Mouse (Mus musculus): ENCODE results near the gene Tmco1. TPM values are rescaled to one million over a fixed set of nuclear protein-coding genes. Genes with fewer than 3 reads are reported as not detected.
"Not testable (repeated sequence)": the region's sequence is repeated elsewhere in the genome, so short reads cannot be mapped to it uniquely, and the experiment has no call there.

Tmco1 gene
- total RNA-seq, 2 experiments from 2014 or later: 48.7 to 51.7 TPM

DNA sequence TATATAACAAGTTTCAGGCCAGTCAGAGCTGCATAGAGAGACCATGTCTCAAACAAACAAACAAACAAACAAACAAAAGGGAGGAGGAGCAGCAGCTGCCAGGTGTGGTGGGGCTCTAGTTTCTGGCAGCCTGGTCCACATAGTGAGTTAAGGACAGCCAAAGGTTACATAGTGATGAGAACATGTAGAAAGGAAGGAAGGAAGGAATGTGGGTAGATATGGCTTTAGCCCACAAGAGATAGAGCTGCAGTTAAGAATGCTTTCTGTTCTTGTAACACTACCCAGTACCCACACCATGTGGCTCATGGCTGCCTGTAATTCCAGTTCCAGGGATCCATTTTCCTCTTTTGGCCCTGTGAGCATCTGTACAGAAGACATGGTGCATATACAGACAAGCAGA lies 4.2 kb downstream of the Tmco1 start:
- intact Hi-C loops (cut with DNase I): no loop called here
- DNase-seq (ENCODE audit: low spot score in 2 of 2): no peak

DNA sequence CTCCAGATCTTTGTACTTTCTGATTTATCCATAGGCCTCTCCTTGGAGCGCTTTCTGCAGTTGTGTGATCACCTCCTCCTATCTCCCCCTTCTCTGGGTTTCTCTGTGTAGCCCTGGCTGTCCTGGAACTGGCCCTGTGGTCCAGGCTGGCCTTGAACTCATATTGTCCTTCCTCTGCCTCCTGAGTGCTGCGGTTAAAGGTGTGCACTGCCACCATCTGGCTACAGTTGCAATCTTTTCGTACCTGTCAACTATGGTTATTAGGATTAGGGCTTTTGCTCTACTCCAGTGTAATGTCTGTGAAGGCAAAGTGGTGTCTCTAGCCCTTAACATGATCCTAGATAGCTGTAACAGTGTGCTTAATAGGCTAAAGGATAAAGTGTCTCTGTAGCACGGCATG lies 5.0 kb downstream of the Tmco1 start:
- no peak for DNase-seq (ENCODE audit: low spot score in 2 of 2)
- intact Hi-C loops (cut with DNase I): no loop called here

DNA sequence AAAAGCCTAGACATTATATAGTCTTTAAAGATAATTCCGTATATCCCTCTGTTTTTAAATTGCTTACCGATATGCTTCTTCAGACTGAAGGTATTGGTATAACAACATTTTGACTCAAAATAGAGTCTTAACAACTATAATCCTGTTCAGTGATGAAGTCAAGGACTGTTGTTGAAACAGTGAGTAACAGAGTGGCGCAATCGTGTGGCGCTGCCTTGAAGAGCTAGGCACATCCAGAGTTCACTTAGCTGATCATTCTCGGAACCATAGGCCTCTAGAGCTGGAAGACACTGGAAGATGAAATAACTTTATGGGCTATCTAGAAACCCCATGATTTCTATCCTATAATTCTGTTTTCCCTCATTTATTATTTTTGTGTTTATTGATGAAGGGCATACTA lies 13.5 kb downstream of the Tmco1 start:
- DNase-seq (ENCODE audit: low spot score in 2 of 2): no peak
- intact Hi-C loops (cut with DNase I): no loop called here

DNA sequence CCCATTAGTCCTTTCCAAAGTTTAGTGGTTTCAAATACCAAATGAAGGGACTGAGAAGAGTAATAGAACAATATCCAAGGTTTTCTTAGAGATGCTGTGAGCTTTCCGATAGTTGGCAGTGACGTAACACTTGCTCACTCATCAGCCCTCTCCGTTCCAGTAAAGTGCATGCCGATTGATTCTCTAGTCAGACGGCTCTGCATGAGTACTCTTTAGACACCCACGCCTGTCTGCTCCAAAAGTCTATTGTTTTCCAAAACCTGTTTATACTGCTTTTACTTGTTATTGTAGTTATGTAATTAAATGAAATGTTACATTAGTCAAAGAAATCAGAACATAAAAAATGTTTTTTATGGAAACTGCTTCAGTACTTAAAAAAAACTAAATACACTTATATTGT lies 20.6 kb downstream of the Tmco1 start:
- no peak for DNase-seq (ENCODE audit: low spot score in 2 of 2)
- intact Hi-C loops (cut with DNase I): no loop called here

DNA sequence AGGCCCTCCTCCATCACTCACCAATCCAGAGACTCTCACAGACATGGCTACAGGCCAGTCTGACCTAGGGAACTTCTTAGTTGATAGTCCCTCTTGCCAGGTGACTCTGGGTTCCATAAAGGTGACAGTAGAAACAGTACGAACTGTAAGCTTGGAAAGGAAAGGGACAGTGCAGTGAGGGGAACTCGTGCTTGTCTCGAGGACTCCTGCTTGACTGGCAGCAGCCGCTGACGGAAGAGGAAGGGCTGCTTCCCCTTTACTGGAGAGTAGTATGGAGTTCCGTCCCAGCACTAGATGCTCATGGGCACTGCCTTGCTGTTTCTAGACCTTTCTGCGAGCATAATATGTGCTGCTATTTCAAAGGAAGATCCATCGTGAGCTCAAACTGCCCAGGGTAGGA lies 22.9 kb downstream of the Tmco1 start:
- intact Hi-C loops (cut with DNase I): loop anchor here (10.0 kb wide), 2 partner anchors 326 to 546 kb away; partner anchors contain the start of gene Fam78b
- DNase-seq (ENCODE audit: low spot score in 2 of 2): no peak

DNA sequence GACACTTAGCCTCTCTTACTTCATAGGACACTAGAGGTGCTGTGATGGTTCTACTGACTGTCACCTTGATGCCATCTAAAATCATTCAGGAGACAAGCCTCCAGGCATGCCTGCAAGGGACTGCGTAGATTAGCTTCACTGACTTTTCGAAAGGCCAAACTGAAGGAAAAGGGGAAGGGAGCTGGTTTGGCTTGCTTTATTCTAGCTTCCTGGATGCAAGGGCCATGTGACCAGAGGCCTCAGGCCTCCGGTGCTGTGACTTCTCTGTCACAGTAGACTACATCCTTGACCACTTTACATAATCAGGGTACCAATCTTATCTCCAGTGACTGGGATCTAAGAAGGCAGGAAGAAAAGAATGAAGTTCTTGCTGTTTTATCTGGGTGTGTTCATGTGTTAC lies 28.2 kb downstream of the Tmco1 start:
- DNase-seq (ENCODE audit: low spot score in 2 of 2): no peak
- intact Hi-C loops (cut with DNase I): loop anchor here (10.0 kb wide), 2 partner anchors 332 to 552 kb away; partner anchors contain the start of gene Fam78b

DNA sequence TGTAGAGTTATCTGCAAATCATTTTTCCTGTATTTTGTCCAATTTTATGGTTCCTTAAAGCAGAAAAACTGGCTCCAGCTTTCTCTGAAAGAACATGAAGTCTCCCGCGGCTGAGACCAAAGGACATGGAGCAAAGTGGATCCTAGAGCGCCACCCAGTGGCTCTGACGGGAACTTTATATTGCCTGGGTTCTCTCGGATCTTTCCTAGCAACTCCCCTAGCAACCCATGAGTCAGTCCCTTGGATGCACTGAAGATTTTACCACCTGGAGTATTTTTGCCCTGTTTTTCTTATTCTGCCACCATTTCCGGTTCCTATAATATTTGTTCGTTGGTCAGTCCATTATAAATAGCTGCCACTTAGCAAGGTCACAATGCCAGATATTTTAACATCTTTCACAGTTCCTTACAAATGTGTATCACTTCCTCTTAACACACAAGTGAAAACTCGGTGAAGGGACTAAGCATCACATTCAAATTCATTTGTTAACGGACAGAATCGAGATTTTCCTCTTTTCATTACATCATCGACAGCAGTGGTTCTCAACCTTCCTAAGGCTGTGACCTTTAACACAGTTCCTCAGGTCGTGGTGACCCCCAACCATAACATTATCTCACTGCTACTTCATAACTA lies 29.4 kb downstream of the Tmco1 start:
- intact Hi-C loops (cut with DNase I): loop anchor here (1.0 to 10.0 kb wide), 3 partner anchors 117 to 553 kb away; partner anchors contain the start of gene Fam78b
- DNase-seq (ENCODE audit: low spot score in 2 of 2): peak; percentile 94 to 96

DNA sequence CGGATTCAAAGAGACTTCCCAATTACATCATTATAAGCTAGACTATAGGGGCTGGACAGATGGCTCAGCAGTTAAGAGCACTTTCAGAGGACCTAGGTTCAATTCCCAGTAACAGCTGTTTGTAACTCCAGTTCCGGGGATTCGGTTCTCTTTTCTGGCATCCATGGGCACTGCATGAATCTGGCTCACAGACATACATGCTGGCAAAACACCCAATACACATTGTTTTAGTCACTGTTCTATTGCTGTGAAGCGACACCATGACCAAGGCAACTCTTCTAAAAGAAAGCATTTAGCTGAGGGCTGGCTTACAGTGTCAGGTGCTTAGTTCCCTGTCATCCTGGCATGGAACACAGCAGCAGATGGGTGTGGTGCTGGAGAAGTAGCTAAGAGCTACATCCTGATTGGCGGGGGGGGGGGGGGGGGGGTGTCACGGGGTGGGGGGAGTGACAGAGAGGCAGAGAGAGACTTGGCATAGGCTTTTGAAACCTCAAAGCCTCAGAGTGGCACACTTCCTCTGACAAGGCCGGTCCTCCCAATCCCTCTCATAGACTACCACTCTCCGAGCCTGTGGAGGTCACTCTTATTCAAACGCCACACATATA lies 31.1 kb downstream of the Tmco1 start:
- intact Hi-C loops (cut with DNase I): loop anchor here (10.0 kb wide), 2 partner anchors 334 to 554 kb away; partner anchors contain the start of gene Fam78b
- DNase-seq (ENCODE audit: low spot score in 2 of 2): no peak

DNA sequence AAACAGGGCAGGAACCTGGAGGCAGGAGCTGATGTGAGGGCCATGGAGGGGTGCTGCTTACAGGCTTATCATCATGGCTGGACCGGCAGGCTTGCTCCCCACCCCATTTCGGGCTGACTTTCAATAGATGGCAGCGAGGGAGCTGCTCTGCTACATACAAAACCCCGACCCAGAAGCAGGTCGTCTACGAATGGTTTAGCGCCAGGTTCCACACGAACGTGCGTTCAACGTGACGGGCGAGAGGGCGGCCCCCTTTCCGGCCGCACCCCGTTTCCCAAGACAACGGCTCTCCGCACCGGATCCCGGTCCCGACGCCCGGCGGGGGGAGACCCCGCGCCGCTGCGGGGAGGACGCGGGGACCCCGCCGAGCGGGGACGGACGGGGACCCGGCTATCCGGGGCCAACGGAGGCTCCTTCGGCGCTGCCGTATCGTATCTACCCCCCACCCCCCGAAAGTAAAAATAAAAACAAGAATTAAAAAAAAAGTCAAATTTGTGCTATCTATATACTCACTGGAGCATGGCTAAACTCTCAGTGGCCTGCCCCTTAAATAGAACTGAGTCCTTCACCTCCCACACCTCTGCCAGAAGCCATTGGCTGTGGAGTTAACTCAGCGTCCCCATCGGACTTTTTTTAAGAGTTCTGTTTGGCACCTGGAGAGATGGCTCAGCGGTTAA lies 32.1 kb downstream of the Tmco1 start:
- intact Hi-C loops (cut with DNase I): no loop called here
- no peak for DNase-seq (ENCODE audit: low spot score in 2 of 2)

DNA sequence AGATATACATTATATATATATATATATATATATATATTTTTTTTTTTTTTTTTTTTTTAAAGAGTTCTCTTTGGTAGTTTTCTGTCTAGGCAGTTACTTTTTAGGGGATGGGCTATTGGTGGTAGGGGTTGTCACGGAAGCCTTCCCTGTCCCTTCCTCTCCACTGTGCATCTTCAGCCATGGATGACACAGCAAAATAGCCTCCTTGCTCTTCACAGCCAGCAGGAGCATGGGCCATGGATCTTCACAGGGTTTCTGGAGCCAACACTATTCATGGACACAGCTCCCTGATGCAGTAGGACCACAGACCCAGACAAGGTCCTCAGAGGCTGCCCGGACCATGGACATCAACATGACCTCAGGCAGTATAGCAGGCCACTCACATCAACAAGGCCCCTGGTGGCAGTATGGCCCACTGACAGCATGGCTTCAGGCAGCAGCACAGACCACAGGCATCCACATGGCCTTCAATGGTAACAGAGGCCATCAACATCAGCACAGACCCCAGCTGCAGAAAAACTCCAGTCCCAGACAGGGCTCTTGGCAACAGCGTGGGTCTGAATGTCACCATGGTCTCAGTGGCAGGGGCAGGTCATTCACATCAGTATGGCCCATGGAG lies 32.8 kb downstream of the Tmco1 start:
- no peak for DNase-seq (ENCODE audit: low spot score in 2 of 2)
- intact Hi-C loops (cut with DNase I): no loop called here

DNA sequence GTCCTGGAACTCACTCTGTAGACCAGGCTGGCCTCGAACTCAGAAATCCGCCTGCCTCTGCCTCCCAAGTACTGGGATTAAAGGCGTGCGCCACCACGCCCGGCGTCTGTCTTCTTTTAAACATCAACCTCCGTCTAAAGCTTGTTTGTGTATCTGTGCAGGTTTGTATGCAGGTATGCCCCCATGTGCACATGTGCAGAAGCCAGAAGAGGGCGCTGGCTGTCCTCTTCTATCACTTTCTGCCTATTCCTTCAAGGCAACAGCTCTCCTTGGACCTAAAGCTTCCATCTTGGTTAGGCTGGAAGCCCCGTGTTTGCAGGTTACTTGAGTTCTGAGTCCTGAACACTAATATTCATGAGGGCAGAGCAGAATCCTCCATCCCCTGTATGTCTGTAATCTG lies 34.7 kb downstream of the Tmco1 start:
- intact Hi-C loops (cut with DNase I): no loop called here
- no peak for DNase-seq (ENCODE audit: low spot score in 2 of 2)

DNA sequence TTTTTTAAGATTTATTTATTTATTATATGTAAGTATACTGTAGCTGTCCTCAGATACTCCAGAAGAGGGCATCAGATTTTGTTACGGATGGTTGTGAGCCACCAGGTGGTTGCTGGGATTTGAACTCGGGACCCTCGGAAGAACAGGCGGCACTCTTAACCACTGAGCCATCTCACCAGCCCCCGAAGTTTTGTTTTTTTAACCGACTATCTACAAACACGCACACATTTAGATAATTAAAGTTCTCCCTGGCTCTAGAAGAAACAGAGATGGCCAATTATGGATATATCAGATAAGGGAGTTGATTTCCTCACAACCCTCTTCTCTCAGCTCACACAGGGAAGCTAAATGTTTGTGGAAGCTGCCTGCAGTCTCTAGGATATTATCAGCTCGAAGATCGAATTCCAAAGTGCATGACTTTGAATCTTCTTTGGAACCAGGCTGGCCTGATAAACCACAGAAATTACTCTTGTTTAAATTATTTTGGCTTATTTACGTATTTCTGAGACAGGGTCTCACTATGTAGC lies 37.9 kb downstream of the Tmco1 start:
- DNase-seq (ENCODE audit: low spot score in 2 of 2); intact Hi-C loops (cut with DNase I): not testable (repeated sequence)

DNA sequence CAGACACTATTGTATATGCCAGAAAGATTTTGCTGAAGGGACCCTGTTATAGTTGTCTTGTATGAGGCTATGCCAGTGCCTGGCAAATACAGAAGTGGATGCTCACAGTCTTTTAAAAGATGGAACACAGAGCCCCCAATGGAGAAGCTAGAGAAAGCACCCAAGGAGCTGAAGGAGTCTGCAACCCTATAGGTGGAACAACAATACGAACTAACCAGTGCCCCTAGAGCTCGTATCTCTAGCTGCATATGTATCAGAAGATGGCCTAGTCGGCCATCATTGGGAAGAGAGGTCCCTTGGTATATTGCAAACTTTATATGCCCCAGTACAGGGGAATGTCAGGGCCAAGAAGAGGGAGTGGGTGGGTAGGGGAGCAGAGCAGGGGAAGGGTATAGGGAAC lies 41.0 kb downstream of the Tmco1 start:
- DNase-seq (ENCODE audit: low spot score in 2 of 2); intact Hi-C loops (cut with DNase I): not testable (repeated sequence)

DNA sequence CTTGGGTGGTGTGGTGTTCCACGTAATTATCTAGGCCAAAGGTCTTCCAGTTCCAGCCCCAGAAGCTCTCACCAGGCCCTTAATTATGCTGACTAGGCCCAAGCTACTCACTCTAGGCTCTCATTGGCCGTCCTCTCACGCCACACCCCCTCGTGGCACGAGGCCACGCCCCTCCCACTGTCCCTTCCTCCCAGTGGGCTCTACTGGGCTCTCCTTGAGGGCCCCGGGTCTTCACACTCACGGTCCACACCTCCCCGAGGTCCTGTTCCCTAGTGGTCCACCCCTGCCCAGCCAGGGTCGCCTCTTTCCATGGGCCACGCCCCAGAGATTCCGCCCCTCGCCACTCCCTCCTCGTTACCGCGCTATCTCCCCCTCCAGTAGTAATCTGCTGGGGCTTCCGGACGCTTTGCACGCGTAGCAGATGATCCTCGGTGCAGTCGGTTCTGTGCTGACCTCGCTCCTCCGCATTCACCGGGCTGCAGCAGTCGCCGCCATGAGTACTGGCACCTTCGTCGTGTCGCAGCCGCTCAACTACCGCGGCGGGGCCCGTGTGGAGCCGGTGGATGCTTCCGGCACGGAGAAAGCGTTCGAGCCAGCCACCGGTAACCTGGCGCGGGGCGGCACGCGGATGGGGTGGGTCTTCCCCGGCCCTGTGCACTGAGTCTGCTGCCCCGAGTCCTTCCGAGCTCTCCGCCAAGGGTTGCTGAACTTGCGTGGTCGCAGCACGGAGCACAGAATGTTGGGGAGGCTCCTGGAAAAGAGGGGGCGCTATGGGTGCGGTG lies 41.8 kb downstream of the Tmco1 start, which contains the start of gene Aldh9a1:
Gene Aldh9a1, plus strand, starts transcription at position 177 of the 782 bp plus-strand sequence.
- intact Hi-C loops (cut with DNase I): no loop called here
- DNase-seq (ENCODE audit: low spot score in 2 of 2): peak; percentile 82 to 84

DNA sequence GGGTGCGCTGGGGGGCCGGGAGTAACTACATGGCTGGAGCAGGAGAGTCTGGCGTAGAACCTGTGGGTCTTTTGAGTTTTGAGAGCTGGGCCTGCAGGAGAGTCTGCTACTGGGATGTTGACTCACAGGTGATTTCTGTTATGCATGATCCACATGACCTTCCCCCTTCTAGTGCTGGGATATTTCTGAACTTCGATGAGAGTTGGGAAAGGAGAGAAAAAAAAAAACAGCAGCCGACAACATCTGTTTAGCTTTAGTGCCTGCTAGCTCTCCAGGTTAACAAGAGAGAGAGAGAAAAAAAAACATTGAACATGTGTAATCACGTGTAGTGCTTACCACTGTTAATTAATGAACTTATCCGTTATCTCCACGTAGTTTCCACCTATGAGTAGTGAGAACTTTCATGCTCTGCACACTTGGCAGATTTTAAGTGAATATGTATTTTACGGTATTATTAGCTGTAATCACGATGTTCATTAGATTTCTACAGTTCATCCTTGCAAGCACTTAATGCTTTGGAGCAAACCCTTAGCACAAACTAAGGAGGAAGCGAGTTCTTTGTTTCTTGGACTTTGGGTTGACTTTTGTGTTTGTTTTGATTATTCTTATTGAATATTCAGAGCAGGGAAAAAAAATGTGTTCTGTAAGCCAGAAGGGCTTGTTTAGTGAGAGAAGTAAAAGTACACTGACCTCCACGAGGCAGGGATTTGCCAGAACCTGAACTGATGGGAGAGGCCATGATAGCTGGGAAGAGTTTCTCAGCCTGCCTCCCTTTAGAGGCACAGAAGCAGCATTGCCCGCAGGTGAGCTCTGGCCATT lies 42.6 kb downstream of the Tmco1 start:
- intact Hi-C loops (cut with DNase I): no loop called here
- DNase-seq (ENCODE audit: low spot score in 2 of 2): no peak

DNA sequence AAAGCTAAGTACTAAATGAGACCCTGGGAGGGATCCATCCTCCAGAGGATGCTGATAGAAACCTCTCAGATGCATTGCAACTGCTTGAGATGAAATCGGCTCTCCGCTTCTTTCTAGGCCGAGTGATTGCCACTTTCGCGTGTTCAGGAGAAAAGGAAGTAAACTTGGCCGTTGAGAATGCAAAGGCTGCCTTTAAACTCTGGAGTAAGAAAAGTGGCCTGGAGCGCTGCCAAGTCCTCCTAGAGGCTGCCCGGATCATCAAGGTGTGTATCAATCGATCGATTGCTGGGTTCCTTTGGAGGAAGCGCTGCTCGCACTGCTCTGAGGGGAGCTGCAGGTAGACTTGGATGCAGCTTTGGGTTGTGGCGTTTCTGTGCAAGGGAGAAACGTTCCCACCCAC lies 44.2 kb downstream of the Tmco1 start:
- intact Hi-C loops (cut with DNase I): no loop called here

DNA sequence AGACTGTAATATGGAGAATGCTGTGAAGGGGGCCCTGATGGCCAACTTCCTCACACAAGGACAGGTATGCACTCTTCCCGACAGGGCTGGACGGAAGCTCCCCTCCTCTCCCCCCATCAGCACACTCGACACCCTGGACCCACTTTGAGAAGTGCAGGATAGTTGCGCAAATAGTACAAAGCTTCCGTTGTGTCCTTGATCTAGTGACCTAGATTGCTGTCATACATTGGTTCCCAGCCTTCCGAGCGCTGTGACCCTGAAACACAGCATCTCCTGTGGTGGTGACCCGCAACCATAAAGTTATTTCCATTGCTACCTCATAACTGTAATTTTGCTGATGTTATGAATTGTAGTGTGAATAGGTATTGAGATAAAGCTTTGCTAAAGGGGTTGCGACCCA lies 49.2 kb downstream of the Tmco1 start:
- DNase-seq (ENCODE audit: low spot score in 2 of 2): no peak
- intact Hi-C loops (cut with DNase I): no loop called here

More for the DNA sequence above, 44.2 kb downstream of the Tmco1 start:
- no peak for DNase-seq (ENCODE audit: low spot score in 2 of 2)

DNA sequence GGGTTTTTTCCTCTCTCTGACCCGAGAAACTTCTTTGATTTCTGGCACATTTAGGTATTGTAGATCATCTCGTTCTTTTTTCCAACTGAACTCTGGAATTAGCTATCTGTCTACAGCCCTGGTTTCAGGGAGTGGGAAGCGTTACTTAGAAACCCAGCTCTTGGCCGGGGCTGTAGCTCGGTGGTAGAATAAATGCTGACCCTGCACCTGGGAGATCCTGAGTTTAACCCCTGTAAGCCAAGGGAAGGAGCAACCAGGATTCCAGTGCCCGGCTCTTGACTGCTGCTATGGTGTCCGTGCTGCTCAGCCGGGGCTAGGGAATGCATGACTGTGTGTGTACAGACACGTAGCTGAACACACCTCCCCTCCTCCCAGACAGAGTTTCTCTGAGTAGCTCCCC lies 50.6 kb downstream of the Tmco1 start:
- no peak for DNase-seq (ENCODE audit: low spot score in 2 of 2)
- intact Hi-C loops (cut with DNase I): no loop called here

DNA sequence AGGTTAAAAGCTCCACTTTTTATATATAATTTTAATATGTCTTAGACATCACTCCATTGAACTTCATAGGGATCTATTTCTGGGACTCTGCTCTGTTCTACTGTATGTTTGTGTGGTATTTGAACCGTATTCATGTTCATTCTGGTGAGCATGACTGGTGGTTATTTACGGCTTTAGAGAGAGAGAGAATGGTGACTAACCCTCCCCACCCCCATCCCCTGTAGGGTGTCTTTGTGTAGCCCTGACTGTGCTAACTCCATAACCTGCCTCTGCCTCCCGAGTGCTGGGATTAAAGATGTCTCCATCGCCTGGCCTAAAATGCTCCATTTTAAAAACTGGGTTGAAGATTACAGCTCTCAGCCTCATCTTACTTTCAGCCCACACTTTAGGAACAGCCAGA lies 52.1 kb downstream of the Tmco1 start:
- intact Hi-C loops (cut with DNase I): no loop called here
- no peak for DNase-seq (ENCODE audit: low spot score in 2 of 2)

Measured in left cerebral cortex, postnatal 25 days (tissue).